ENCODE assay signal across 10 mouse cellular contexts in the genomic region with DNA sequence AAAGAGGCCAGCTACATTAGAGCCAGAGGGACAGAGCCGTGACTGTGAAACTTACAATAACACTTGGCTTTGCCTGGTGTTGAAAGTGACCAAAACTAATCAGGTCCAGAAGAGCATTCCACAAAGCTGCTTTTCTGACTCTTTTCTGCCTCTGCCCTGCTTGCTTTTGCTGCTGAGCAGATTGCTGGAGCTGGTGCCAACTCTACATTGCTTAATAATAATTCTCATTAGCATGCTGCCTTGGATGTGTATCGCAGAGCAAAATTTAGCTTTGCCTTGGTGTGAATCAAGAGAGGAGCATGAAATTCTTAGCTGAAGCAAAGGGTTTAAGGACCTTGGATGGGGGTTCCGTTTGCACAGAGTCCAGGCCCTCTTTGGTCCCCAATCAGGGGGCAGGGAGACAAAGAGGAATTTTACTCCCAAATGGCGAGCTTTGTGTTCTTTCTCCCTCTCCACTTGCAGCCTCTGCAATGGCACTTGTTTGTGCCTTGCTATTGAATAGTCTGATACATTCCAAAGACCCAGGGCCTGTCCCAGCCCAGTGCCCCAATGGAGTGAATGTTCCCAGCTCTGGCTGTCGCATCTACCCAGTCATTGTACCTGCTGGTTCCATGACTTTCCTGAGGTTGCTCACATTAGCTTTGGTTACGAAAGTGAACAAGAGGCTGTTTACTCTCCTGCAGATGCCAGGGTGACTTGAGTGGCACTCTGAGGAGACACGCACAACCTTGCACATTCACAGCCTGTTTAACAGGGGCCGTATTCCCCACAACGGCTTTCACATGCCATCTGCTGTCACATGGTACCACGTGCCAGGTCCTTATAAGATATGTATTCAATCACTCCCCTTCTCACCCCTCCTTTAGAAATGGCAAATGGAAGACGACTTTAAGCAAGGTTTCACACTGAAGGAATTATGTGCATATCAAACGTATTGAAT.
DNase-seq lines count a peak whose midpoint lies in the region; ATAC-seq lines count a peak whose summit lies in the region.
"Had no signal": no experiment of that assay in that cellular context is flagged by ENCODE, and none has a peak within 500 bp of the region (broad histone marks: within the 10 kb centered on the region; RNA-seq: fewer than 3 reads in every experiment).

No protein-coding gene starts in this region.

- WGBS in neural tube, embryonic 11.5 days: 75% methylated on average over 12 of the region's 12 CpGs
- whole genome bisulfite sequencing in forebrain, embryonic 15.5 days: 23% methylated on average over 12 of the region's 12 CpGs

- H3K4me2 ChIP-seq in neural tube, embryonic 11.5 days (ENCODE audit: low read depth): no peak overlapping the region
- peak overlapping the region; percentile 27 for H3K4me2 ChIP-seq in forebrain, embryonic 15.5 days (replicated peaks)

- H3K4me3 ChIP-seq in neural tube, embryonic 11.5 days (ENCODE audit: low read depth, low read length): no peak overlapping the region
- H3K4me3 ChIP-seq in forebrain, embryonic 15.5 days: no peak overlapping the region
- H3K4me3 ChIP-seq: myocyte had no signal

- no peak for DNase-seq in neural tube, embryonic 11.5 days (ENCODE audit: low spot score)
- DNase-seq in neural tube, embryonic 10.5 days (ENCODE audit: extremely low spot score, low spot score): no peak
- peak; percentile 61 to 63 for DNase-seq in layer of hippocampus, postnatal 36 days
- DNase-seq in right cerebral cortex, postnatal 36 days (ENCODE audit: low spot score in 2 of 2): peak; percentile 14 to 16
- DNase-seq in embryo, embryonic 10 days (ENCODE audit: low spot score): no peak
- DNase-seq in kidney, adult 18-20 months: no peak
- DNase-seq: thymus, postnatal 14 days had no signal

- ATAC-seq in neural tube, embryonic 11.5 days (ENCODE audit: insufficient read depth, low FRiP score, low TSS enrichment): no peak
- ATAC-seq in forebrain, embryonic 15.5 days (replicated peaks): peak; percentile 93
- ATAC-seq in inflammation-experienced regulatory T-cells, adult 6 months: no peak

- H3K27me3 ChIP-seq in neural tube, embryonic 11.5 days (ENCODE audit: control insufficient read depth, insufficient read depth, low read length): no peaks in the 10 kb centered on the region
- H3K27me3 ChIP-seq in forebrain, embryonic 15.5 days: no peaks in the 10 kb centered on the region

- H3K9ac ChIP-seq in neural tube, embryonic 11.5 days (ENCODE audit: low read length): no peak overlapping the region
- no peak overlapping the region for H3K9ac ChIP-seq in forebrain, embryonic 15.5 days (replicated peaks)

- H3K9me3 ChIP-seq in neural tube, embryonic 11.5 days (ENCODE audit: control insufficient read depth, low read length): no peaks in the 10 kb centered on the region
- H3K9me3 ChIP-seq in forebrain, embryonic 15.5 days: no peaks in the 10 kb centered on the region

- H3K4me1 ChIP-seq in neural tube, embryonic 11.5 days (ENCODE audit: control insufficient read depth, insufficient read depth, low read length): no peaks in the 10 kb centered on the region
- peaks cover 37% of the 10 kb centered on the region for H3K4me1 ChIP-seq in forebrain, embryonic 15.5 days

- no peaks in the 10 kb centered on the region for H3K36me3 ChIP-seq in neural tube, embryonic 11.5 days (ENCODE audit: control insufficient read depth, insufficient read depth, low read length)
- no peaks in the 10 kb centered on the region for H3K36me3 ChIP-seq in forebrain, embryonic 15.5 days

- H3K27ac ChIP-seq in neural tube, embryonic 11.5 days (ENCODE audit: low read depth, low read length): 0 out of 2 replicates have a peak overlapping the region, but pooled peaks have one; percentile 27
- peak overlapping the region; percentile 85 for H3K27ac ChIP-seq in forebrain, embryonic 15.5 days (replicated peaks)

Comparison
In these comparisons a context has a peak if more than half of its experiments do, and no peak if none do; other contexts are left out.
1. DNase-seq: peak in layer of hippocampus, postnatal 36 days (2 of 2) and right cerebral cortex, postnatal 36 days (2 of 2); none in neural tube, embryonic 11.5 days (single experiment), neural tube, embryonic 10.5 days (single experiment), embryo, embryonic 10 days (single experiment) and kidney, adult 18-20 months (single experiment).